Mouse (Mus musculus): Measurements from ENCODE around the gene Trnau1ap. TPM values are rescaled to one million over a fixed set of nuclear protein-coding genes. Genes with fewer than 3 reads are reported as not detected.
A peak's percentile ranks its signal among the peaks of the same experiment; 100 is the strongest.
"Not testable (repeated sequence)": the region's sequence is repeated elsewhere in the genome, so short reads cannot be mapped to it uniquely, and the experiment has no call there.

Gene Trnau1ap
- total and polyA plus RNA-seq, 3 experiments = 60.7 to 80.5 (median 71.5) TPM

DNA sequence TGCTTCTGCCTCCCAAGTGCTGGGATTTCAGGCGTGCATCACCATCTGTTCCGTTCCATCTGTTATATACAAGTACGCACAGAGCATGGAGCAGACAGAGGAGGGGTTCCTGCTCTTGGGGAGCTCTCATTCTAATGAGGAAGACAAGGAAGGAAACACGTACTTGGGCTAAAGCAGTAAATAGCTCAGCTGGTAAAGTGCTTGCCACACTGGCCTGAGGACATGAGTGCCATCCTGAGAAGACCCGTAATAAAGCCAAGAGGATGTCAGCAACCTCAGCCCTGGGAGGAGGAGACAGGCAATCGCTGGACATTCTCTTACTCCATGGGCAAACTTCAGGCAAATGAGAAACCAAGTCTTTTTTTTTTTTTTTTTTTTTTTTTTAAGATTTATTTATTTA lies 23.3 kb downstream of the Trnau1ap start (continued):
- no peak for TF ChIP-seq SMC3 (IDR thresholded peaks at IDR 0.05; ENCODE audit: low read depth, low read length)
- no peak for TF ChIP-seq E2F4 (IDR thresholded peaks at IDR 0.05; ENCODE audit: insufficient replicate concordance, low read depth, low read length)
- no peak for TF ChIP-seq RAD21 (IDR thresholded peaks at IDR 0.05; ENCODE audit: low read depth, low read length)
- TF ChIP-seq UBTF (IDR thresholded peaks at IDR 0.05; ENCODE audit: low read depth, low read length) = no peak

DNA sequence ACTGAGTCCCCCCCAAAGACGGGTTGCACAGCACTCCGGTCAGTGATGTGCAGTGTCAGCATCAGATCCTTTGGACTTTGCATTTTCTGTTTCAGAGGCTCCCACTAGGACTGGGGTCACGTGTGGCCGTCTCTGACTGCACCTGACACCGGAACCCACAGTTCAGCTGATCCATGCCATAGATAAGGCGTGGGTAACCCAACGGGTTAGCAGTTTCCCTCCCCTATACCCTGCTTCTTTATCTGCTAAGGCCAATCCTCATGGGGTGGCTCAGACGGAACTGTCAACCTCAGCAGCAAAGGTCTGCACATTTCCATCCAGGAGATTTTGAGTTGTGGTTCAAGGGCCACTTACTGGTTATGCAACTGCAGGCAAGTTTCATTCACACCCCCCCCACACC lies 24.1 kb downstream of the Trnau1ap start:
- Histone ChIP-seq H3K4me2 (ENCODE audit: insufficient read depth, low read depth, poor library complexity, severe bottlenecking) (no peak overlapping the region), H3K27ac (ENCODE audit: insufficient read depth, low read depth) (no peak overlapping the region), H3K27me3 (replicated peaks) (no peaks in the 10 kb centered on the region), H3K9me3 (replicated peaks; ENCODE audit: low read length) (no peaks in the 10 kb centered on the region), H3K36me3 (replicated peaks in 1 of 2; ENCODE audit: control insufficient read depth in 1 of 2, insufficient read depth in 1 of 2, low read length in 1 of 2) (peaks cover 5 to 10% of the 10 kb centered on the region in 2 experiments), H3K4me3 (replicated peaks in 1 of 3; ENCODE audit: low read depth in 2 of 3, low read length in 2 of 3, poor library complexity in 1 of 3) (no peak overlapping the region), H3K4me1 (ENCODE audit: control insufficient read depth in 1 of 2, insufficient read depth in 2 of 2) (peaks cover 0 to 10% of the 10 kb centered on the region in 2 experiments; a peak in 2 of 4 replicates), H3K9ac (ENCODE audit: insufficient read depth, low read depth) (no peak overlapping the region), H3K79me2 (replicated peaks; ENCODE audit: control insufficient read depth, extremely low read depth, insufficient read depth, poor library complexity, severe bottlenecking) (peaks cover 12% of the 10 kb centered on the region)
- in situ Hi-C loops (cut with MboI; ENCODE audit: low pct_ligation_motif_present, low pct_unique_long_range_greater_than_20kb, low sequenced_read_pairs) = loop anchor here (25.0 kb wide), 1 partner anchor 207 kb away; the partner anchor contains the start of gene Sesn2
- no peak for DNase-seq (ENCODE audit: extremely low read depth)
- TF ChIP-seq CHD2 (IDR thresholded peaks at IDR 0.05; ENCODE audit: low read length) = no peak
- TF ChIP-seq ETS1 (conservative IDR thresholded peaks at IDR 0.05; ENCODE audit: low read depth, low read length) = no peak
- dilution Hi-C loops (cut with MboI; ENCODE audit: extremely low pct_ligation_motif_present, extremely low pct_unique_long_range_greater_than_20kb, low sequenced_read_pairs) = no loop called here

DNA sequence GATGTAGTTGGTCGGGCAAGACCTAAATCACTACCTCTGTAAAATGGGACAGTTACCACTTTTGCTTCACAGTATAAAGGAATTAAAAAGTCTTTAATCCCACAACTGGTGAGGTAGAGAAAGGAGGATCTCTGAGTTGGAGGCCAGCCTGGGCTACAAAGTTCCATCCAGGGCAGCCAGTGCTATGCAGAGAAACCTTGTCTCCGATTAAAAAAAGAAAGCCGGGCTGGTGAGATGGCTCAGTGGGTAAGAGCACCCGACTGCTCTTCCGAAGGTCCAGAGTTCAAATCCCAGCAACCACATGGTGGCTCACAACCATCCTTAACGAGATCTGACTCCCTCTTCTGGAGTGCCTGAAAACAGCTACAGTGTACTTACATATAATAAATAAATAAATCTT lies 25.9 kb downstream of the Trnau1ap start:
- H3K27ac ChIP-seq (ENCODE audit: insufficient read depth, low read depth); H3K4me2 ChIP-seq (ENCODE audit: insufficient read depth, low read depth, poor library complexity, severe bottlenecking); DNase-seq (ENCODE audit: extremely low read depth); H3K27me3 ChIP-seq (replicated peaks); H3K36me3 ChIP-seq (replicated peaks in 1 of 2; ENCODE audit: control insufficient read depth in 1 of 2, insufficient read depth in 1 of 2, low read length in 1 of 2); H3K9me3 ChIP-seq (replicated peaks; ENCODE audit: low read length); dilution Hi-C loops (cut with MboI; ENCODE audit: extremely low pct_ligation_motif_present, extremely low pct_unique_long_range_greater_than_20kb, low sequenced_read_pairs); H3K79me2 ChIP-seq (replicated peaks; ENCODE audit: control insufficient read depth, extremely low read depth, insufficient read depth, poor library complexity, severe bottlenecking): not testable (repeated sequence)
- peak; percentile 44; the same call in 1 of the 2 replicates for TF ChIP-seq ELF1 (IDR thresholded peaks at IDR 0.05; ENCODE audit: low read depth, low read length)
- 0 out of 2 replicates have a peak overlapping the region, but pooled peaks have one; percentile 13 for H3K9ac ChIP-seq (ENCODE audit: insufficient read depth, low read depth)
- H3K4me1 ChIP-seq (ENCODE audit: control insufficient read depth in 1 of 2, insufficient read depth in 2 of 2) = peaks cover 10 to 25% of the 10 kb centered on the region in 2 experiments
- in situ Hi-C loops (cut with MboI; ENCODE audit: low pct_ligation_motif_present, low pct_unique_long_range_greater_than_20kb, low sequenced_read_pairs) = loop anchor here (5.0 to 25.0 kb wide), 2 partner anchors 34 to 209 kb away; partner anchors contain the start of gene Sesn2
- peak overlapping the region in 1 of 3 experiments; percentile 32 for H3K4me3 ChIP-seq (replicated peaks in 1 of 3; ENCODE audit: low read depth in 2 of 3, low read length in 2 of 3, poor library complexity in 1 of 3)

DNA sequence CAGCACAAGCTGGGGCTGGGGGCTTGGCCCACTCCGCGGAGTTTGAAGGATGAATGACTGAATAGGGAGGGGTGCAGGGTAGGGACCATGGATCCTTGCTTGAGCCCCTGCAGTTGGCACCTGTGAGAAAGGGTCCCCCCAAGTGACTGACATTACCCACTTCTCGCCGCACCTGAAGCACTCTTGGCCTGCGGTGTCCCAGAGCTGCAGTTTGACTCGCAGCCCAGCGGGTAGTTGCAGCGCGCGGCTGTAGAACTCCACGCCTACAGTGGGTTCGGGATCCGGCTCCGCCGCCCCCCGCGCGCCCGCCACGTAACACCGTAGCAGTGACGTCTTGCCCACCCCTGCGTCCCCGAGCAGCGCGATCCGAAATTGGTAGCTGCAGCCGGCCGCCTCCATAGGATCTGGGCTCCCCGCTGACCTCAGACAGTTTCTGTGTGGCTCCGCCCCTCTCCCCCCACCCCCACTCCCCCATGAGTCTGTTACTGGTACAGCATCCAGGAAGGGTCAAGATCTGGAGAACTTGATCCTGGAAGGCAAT lies 26.3 kb downstream of the Trnau1ap start, which contains the start of gene Rab42:
TSS of gene Rab42 (minus strand) at position 447 of the 541 bp plus-strand sequence.
- peaks cover 10 to 26% of the 10 kb centered on the region in 2 experiments for H3K4me1 ChIP-seq (ENCODE audit: control insufficient read depth in 1 of 2, insufficient read depth in 2 of 2)
- no peak for TF ChIP-seq SMC3 (IDR thresholded peaks at IDR 0.05; ENCODE audit: low read depth, low read length)
- no peak for TF ChIP-seq NELFE (IDR thresholded peaks at IDR 0.05; ENCODE audit: low read depth, low read length)
- TF ChIP-seq JUND (conservative IDR thresholded peaks at IDR 0.05; ENCODE audit: low read depth, low read length) = no peak
- no peak for TF ChIP-seq SIN3A (IDR thresholded peaks at IDR 0.05; ENCODE audit: low read length)
- no peak for TF ChIP-seq CTCF (conservative IDR thresholded peaks at IDR 0.05 in 1 of 2, IDR thresholded peaks at IDR 0.05 in 1 of 2; ENCODE audit: low read depth in 2 of 2, low read length in 2 of 2)
- TF ChIP-seq ELF1 (IDR thresholded peaks at IDR 0.05; ENCODE audit: low read depth, low read length) = no peak
- TF ChIP-seq IRF4 (IDR thresholded peaks at IDR 0.05; ENCODE audit: low read depth, low read length) = no peak
- TF ChIP-seq HCFC1 (IDR thresholded peaks at IDR 0.05; ENCODE audit: low read depth, low read length) = no peak
- no peak for TF ChIP-seq KAT2A (IDR thresholded peaks at IDR 0.05; ENCODE audit: insufficient replicate concordance, low read length)
- TF ChIP-seq MYC (IDR thresholded peaks at IDR 0.05; ENCODE audit: low read depth, low read length) = no peak
- no peak for TF ChIP-seq MAX (IDR thresholded peaks at IDR 0.05; ENCODE audit: low read length)
- no peak for TF ChIP-seq USF2 (conservative IDR thresholded peaks at IDR 0.05; ENCODE audit: low read depth, low read length)
- no peak for TF ChIP-seq MAZ (IDR thresholded peaks at IDR 0.05; ENCODE audit: low read depth, low read length)
- TF ChIP-seq GABPA (IDR thresholded peaks at IDR 0.05; ENCODE audit: insufficient replicate concordance, low read depth, low read length) = no peak
- no peak within 1 kb of the TSS for H3K27ac ChIP-seq (ENCODE audit: insufficient read depth, low read depth)
- H3K79me2 ChIP-seq (replicated peaks; ENCODE audit: control insufficient read depth, extremely low read depth, insufficient read depth, poor library complexity, severe bottlenecking) = no peaks in the 10 kb centered on the region
- H3K36me3 ChIP-seq (replicated peaks in 1 of 2; ENCODE audit: control insufficient read depth in 1 of 2, insufficient read depth in 1 of 2, low read length in 1 of 2) = no peaks in the 10 kb centered on the region
- dilution Hi-C loops (cut with MboI; ENCODE audit: extremely low pct_ligation_motif_present, extremely low pct_unique_long_range_greater_than_20kb, low sequenced_read_pairs) (no loop called here), in situ Hi-C loops (cut with MboI; ENCODE audit: low pct_ligation_motif_present, low pct_unique_long_range_greater_than_20kb, low sequenced_read_pairs) (loop anchor here (5.0 to 25.0 kb wide), 2 partner anchors 34 to 209 kb away; partner anchors contain the start of gene Sesn2)
- no peaks in the 10 kb centered on the region for H3K9me3 ChIP-seq (replicated peaks; ENCODE audit: low read length)
- H3K4me2 ChIP-seq (ENCODE audit: insufficient read depth, low read depth, poor library complexity, severe bottlenecking) = peak within 1 kb of the TSS; percentile 29; the same call in 1 of the 2 replicates
- peak within 1 kb of the TSS; percentile 14 to 47 (median 32) for H3K4me3 ChIP-seq (replicated peaks in 1 of 3; ENCODE audit: low read depth in 2 of 3, low read length in 2 of 3, poor library complexity in 1 of 3)
- H3K9ac ChIP-seq (ENCODE audit: insufficient read depth, low read depth) = peak within 1 kb of the TSS; percentile 13; the same call in 1 of the 2 replicates
- no peak for DNase-seq (ENCODE audit: extremely low read depth)
- H3K27me3 ChIP-seq (replicated peaks) = no peaks in the 10 kb centered on the region
